Mouse (Mus musculus): ENCODE measurements around the gene Gm12569. TPM values are rescaled to one million over a fixed set of nuclear protein-coding genes. Genes with fewer than 3 reads are reported as not detected.

Gm12569 gene
- polyA plus RNA-seq, 1 experiment from 2014 or later, result not detected

DNA sequence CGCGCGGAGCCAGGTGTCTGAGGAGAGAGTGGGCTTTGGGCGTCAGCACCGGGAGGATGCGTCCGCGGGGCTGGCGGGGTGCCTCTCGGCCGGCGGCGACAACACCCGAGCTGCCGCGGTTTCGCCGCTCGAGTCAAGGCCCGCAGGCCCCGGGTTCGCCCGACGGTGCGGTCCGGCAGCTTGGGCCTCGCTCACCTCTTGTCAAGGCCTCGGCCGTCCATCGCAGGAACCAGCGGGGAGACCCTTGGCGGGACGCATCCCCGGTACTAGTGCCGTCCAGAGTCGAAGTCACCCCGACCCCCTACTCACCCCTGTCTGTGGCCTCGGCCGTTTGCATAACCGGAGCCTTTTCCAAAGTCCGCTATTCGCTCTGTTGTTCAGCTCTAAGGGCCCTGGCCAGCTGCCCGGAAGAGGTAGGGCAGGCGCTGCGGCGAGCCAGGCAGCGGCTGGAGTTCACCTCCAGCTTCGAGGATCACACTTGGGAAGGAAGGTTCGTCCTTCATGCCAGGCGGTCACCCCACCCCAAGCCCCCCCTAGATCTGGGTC lies 43.1 kb downstream of the Gm12569 start:
- Histone ChIP-seq H3K9me3 (replicated peaks) (no peaks in the 10 kb centered on the region), H3K4me3 (peak overlapping the region; percentile 91), H3K36me3 (peaks cover 21% of the 10 kb centered on the region), H3K27ac (replicated peaks) (peak overlapping the region; percentile 98), H3K4me1 (peaks cover 32% of the 10 kb centered on the region), H3K27me3 (ENCODE audit: low read depth, poor library complexity, severe bottlenecking) (no peaks in the 10 kb centered on the region)
- WGBS, result under 1% methylated on average over 50 of the region's 50 CpGs
- no peak for DNase-seq (ENCODE audit: low spot score)

- Histone ChIP-seq H3K27ac (replicated peaks) (peak overlapping the region; percentile 98; the same call in 1 of the 2 replicates), H3K4me3 (peak overlapping the region; percentile 91), H3K36me3 (peaks cover 30% of the 10 kb centered on the region), H3K27me3 (ENCODE audit: low read depth, poor library complexity, severe bottlenecking) (no peaks in the 10 kb centered on the region), H3K9me3 (replicated peaks) (no peaks in the 10 kb centered on the region), H3K4me1 (peaks cover 32% of the 10 kb centered on the region)
- WGBS, result 53% methylated on average over 6 of the region's 6 CpGs
- DNase-seq (ENCODE audit: low spot score), result no peak
Measured at GRCm38 (mm10) chr11:51264352-51264751, 44.1 kb downstream of the Gm12569 start.

DNA sequence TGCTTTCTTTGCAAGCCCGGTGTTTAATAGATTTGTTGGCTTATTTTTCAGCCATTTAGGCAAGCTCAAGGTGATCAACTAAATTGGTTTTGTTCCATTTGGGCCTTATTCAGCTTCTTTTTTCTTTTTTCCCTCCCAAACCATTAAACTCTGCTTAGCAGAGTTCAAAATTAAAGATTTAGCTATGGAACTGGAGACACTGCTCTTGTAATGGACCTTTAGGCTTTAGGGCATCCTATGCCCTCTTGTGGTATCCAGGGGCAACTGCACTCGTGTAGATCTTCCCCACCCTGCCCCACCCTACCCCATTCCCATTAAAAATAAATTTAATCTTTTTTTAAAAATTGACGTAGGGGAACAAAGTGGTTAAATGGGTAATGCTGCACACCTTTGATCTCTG lies 45.1 kb downstream of the Gm12569 start:
- H3K27me3 ChIP-seq (ENCODE audit: low read depth, poor library complexity, severe bottlenecking), result no peaks in the 10 kb centered on the region
- WGBS, result 63% methylated on average over 3 of the region's 3 CpGs
- DNase-seq (ENCODE audit: low spot score), result no peak
- peak overlapping the region; percentile 91 for H3K4me3 ChIP-seq
- H3K36me3 ChIP-seq, result peaks cover 40% of the 10 kb centered on the region
- H3K27ac ChIP-seq (replicated peaks), result no peak overlapping the region
- peaks cover 32% of the 10 kb centered on the region for H3K4me1 ChIP-seq
- H3K9me3 ChIP-seq (replicated peaks), result no peaks in the 10 kb centered on the region

GRCm38 (mm10) chr11:51274418-51274817 lies 54.1 kb downstream of the Gm12569 start:
- Histone ChIP-seq H3K36me3 (peaks cover 95% of the 10 kb centered on the region), H3K9me3 (replicated peaks) (no peaks in the 10 kb centered on the region), H3K27me3 (ENCODE audit: low read depth, poor library complexity, severe bottlenecking) (no peaks in the 10 kb centered on the region), H3K27ac (replicated peaks) (no peak overlapping the region), H3K4me3 (no peak overlapping the region), H3K4me1 (no peaks in the 10 kb centered on the region)
- no peak for DNase-seq (ENCODE audit: low spot score)
- WGBS, result 91% methylated on average over 1 of the region's 1 CpGs

Other genes with a start within 250 kb of the Gm12569 start
- gene Olfr1377, start 238.5 kb upstream of the Gm12569 start, polyA plus RNA-seq (2016; fragmentation: Nextera tagmentation; extraction: Ambion mirVana), result not detected in 2 replicates
- gene Olfr51, start 216.9 kb upstream of the Gm12569 start, polyA plus RNA-seq (2016; fragmentation: Nextera tagmentation; extraction: Ambion mirVana), result not detected in 2 replicates
- not detected in 2 replicates for gene Olfr54, start 206.2 kb upstream of the Gm12569 start, polyA plus RNA-seq (2016; fragmentation: Nextera tagmentation; extraction: Ambion mirVana)
- gene Olfr1375, start 172.4 kb upstream of the Gm12569 start, polyA plus RNA-seq (2016; fragmentation: Nextera tagmentation; extraction: Ambion mirVana), result not detected in 2 replicates
- 10.2 and 10.8 TPM in 2 replicates for gene Zfp354a, start 161.2 kb upstream of the Gm12569 start, polyA plus RNA-seq (2016; fragmentation: Nextera tagmentation; extraction: Ambion mirVana)
- 100 and 120 TPM in 2 replicates for gene Clk4, start 41.3 kb downstream of the Gm12569 start, polyA plus RNA-seq (2016; fragmentation: Nextera tagmentation; extraction: Ambion mirVana)
- gene BC049762, start 42.6 kb downstream of the Gm12569 start, polyA plus RNA-seq (2016; fragmentation: Nextera tagmentation; extraction: Ambion mirVana), result 0.22 and 0.73 TPM in 2 replicates
- 8.0 and 10.9 TPM in 2 replicates for gene Col23a1, start 69.4 kb downstream of the Gm12569 start, polyA plus RNA-seq (2016; fragmentation: Nextera tagmentation; extraction: Ambion mirVana)